Mouse (Mus musculus) ES-Bruce4 (cell line): Measurements from ENCODE around the gene Ddias.

Source experiments
- CTCF ChIP-seq: IDR thresholded peaks from one replicate; pipeline ENCODE4 v1.8.1; 2011; ENCODE audit warnings: low read depth, low read length
- POLR2A ChIP-seq: IDR thresholded peaks from one replicate; pipeline ENCODE4 v1.8.1; 2011; ENCODE audit warnings: low read length; ENCODE audit not compliant: insufficient read depth

GRCm38 (mm10) chr7:92871596-92871995 is 2.5 kb downstream of the Ddias start:
- TF ChIP-seq CTCF (no peak), POLR2A (no peak)
